Mouse (Mus musculus) inflammation-experienced regulatory T-cells, adult 6 months (primary cell): Measurements from ENCODE around the gene Gm17693. TPM values are rescaled to one million over a fixed set of nuclear protein-coding genes. Genes with fewer than 3 reads are reported as not detected.
"Not testable (repeated sequence)": the region's sequence is repeated elsewhere in the genome, so short reads cannot be mapped to it uniquely, and the experiment has no call there.

Experiments
- ATAC-seq: one replicate; pipeline ENCODE4 v1.8.0; 2017
- polyA plus RNA-seq, 3 experiments: library from polyadenylated mRNA; unstranded; fragments of 100-300 nt; shearing (Covaris generic); gene quantifications; one replicate each; pipeline ENCODE4 v1.2.1; 2017

Gene Gm17693
- not detected for polyA plus RNA-seq

DNA sequence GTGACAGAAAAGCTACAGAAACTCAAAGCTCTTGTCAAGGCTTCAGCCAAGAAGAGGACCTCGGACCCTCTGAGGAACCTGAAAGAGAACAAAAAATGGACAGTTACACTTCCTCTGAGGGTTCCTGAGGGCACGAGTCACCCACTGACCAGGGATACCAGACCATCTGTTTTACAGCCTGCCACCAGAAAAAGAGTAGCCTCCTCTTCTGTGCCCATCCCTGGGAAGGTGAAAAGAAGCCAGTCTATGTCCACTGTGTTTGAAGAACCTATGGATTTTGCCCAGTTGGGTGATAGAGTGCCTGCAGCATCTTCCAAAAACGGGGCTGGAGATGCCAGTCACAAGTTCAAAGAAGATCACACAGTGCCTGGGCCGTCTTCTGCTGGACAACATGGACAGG, at the start of gene Gm17693:
Gene Gm17693, plus strand, starts transcription at position 301 of the 400 bp plus-strand sequence.
- ATAC-seq, result not testable (repeated sequence)
